Mouse (Mus musculus): Measurements from ENCODE around the gene Nsun2.
"Not testable (repeated sequence)": the region's sequence is repeated elsewhere in the genome, so short reads cannot be mapped to it uniquely, and the experiment has no call there.

Nsun2 gene

DNA sequence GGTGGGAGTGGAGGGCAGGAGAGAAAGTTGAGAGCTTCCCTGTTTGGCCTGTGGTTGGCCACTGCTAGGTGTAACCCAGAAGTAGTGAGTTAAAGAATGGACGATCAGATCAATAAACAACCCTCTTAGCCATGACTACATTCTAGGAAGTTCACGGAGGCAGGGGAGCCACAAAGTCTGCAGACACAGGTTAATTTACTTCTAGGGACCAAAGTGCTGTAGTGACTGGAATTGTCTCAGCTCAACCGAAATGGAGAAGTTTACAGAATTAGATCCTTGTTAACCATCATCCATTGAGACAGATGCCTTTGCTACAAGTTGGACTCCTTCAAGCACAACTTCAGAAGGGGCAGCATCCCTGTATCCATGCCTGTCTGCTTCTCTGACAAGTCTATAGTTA is 54.3 kb downstream of the Nsun2 start:
- no peak for DNase-seq (ENCODE audit: low read depth in 2 of 2, low spot score in 2 of 2)

- no peak for DNase-seq (ENCODE audit: low read depth in 2 of 2, low spot score in 2 of 2)
These were observed 54.7 kb downstream of the Nsun2 start for GRCm38 (mm10) chr13:69588263-69588662.

GRCm38 (mm10) chr13:69591338-69591737 is 57.8 kb downstream of the Nsun2 start:
- no peak for DNase-seq (ENCODE audit: low read depth in 2 of 2, low spot score in 2 of 2)

GRCm38 (mm10) chr13:69592226-69592625 is 58.7 kb downstream of the Nsun2 start:
- no peak for DNase-seq (ENCODE audit: low read depth in 2 of 2, low spot score in 2 of 2)

- DNase-seq (ENCODE audit: low read depth in 2 of 2, low spot score in 2 of 2) = no peak
These were observed 59.9 kb downstream of the Nsun2 start for GRCm38 (mm10) chr13:69593453-69593852.

GRCm38 (mm10) chr13:69594577-69595256 is 61.2 kb downstream of the Nsun2 start:
- no peak for DNase-seq (ENCODE audit: low read depth in 2 of 2, low spot score in 2 of 2)

DNA sequence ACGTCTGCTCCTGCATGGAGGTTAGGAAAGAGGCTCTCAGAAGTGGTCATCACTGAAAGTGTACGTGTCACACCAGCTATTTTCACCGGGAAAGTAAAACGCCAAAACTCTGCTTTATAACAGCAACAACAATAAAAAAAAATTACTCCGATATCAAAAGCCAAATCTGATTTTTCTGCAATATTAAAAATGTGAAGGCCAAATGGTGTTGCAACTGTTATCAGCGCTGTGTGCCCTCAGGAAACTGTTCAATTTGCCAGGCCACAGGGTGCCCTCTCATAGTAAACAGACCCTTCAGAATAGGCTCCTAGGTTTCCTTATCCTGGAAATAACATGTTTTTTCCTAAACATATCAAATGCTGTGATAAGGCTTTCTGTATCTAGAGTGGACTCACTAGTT is 62.4 kb downstream of the Nsun2 start:
- no peak for DNase-seq (ENCODE audit: low read depth in 2 of 2, low spot score in 2 of 2)

DNA sequence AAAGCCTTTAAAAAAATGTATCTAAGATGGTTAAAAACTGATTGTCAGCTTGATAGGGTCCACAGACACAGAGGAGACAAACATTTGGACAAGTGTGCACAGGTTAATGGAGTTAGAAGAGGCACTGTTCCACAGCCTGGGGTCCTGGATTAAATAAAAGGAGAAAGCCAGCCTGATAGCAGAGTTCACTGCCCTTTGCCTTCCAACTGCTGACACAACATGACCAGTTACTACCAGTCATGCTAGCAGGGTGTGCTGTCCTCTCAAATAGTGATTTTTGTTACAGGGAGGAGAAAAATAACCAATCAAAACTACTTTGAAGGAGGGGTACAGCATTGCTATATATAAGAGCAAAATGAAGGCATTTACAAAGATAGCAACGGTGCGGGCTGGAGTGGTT is 63.0 kb downstream of the Nsun2 start:
- DNase-seq (ENCODE audit: low read depth in 2 of 2, low spot score in 2 of 2) = no peak

DNA sequence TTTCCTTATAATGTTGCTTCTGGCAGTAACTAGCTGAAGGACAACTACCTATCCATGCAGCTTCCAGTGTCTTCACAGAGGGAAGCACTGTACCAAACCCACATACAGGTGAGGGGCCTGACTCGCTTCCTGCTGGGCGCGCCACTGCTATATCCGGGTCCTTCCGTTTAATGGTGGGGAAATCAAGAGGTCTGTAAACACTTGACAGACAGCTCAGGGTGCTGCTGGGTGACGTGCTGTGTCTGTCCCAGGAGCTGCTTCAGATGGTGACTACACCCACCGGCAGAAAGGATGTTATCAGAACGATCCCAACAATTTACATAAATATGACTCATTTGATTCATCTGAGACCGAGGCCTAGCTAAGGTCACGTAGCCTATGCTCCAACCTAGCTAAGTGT is 65.3 kb downstream of the Nsun2 start:
- DNase-seq (ENCODE audit: low read depth in 2 of 2, low spot score in 2 of 2) = no peak

GRCm38 (mm10) chr13:69600863-69601262 is 67.3 kb downstream of the Nsun2 start:
- DNase-seq (ENCODE audit: low read depth in 2 of 2, low spot score in 2 of 2) = not testable (repeated sequence)

DNA sequence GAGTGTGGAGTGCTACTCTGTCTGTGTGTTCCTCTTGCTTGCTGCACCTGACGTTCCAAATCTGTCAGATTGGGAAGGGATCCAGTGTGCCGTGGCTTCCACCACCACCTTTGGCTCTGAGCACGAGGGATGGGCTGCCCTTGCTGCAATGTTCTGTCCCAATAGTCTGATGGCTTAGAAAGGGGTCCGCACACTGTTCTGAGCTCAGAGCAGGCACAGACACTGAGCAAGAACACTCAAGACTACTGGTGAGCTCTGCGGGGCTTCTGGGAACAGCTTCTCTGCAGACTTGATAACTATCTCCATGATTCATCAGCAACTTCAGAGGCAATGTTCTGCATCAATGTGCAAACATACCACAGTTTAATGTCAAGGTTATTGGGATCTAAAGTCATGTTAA is 67.8 kb downstream of the Nsun2 start:
- DNase-seq (ENCODE audit: low read depth in 2 of 2, low spot score in 2 of 2) = no peak

- no peak for DNase-seq (ENCODE audit: low read depth in 2 of 2, low spot score in 2 of 2)
These were observed 71.1 kb downstream of the Nsun2 start for GRCm38 (mm10) chr13:69604670-69605069.

- DNase-seq (ENCODE audit: low read depth in 2 of 2, low spot score in 2 of 2) = no peak
These were observed 75.2 kb downstream of the Nsun2 start for GRCm38 (mm10) chr13:69608734-69609133.

- DNase-seq (ENCODE audit: low read depth in 2 of 2, low spot score in 2 of 2) = peak; percentile 16 to 26
These were observed 77.3 kb downstream of the Nsun2 start for GRCm38 (mm10) chr13:69610751-69611397.

DNA sequence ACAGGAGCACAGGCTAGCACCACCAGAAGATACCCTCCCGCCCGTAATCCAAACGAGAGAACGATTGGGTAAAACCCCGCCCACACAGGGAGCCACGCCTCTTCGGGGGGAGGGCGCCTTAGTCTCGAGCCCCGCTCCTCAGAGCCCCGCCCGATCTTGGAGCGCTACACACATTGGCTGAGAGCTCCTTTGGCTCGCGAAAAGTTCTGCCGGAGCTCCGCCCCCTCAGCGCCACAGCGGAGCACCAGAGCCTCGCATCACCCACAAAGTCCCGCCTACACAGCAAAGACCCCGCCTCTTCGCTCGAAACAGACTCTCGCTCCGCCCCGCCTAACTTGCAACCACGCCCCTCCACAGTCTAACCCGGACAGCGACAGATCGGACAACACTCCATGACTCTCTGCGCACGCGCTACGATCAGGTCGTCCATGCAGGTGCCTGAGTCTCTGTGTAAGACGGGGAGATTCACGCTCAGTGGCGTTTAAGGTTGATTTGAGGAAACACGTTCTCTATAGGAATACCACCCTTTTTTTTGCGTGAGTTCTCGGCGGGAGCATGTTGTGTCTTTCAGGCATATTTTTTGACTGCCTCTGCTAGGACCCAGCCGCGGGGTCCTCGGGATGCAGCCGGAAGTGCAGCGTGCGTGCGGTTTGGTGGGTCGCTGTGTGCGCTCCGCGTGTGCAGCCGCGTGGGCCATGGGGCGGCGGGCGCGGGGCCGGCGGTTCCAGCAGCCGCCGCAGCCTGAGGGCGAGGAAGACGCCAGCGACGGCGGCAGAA is 78.0 kb downstream of the Nsun2 start, which contains the start of gene Srd5a1:
TSS of gene Srd5a1 (minus strand) at position 45 of the 777 bp plus-strand sequence.
- peak; percentile 100 for DNase-seq (ENCODE audit: low read depth in 2 of 2, low spot score in 2 of 2)

- no peak for DNase-seq (ENCODE audit: low read depth in 2 of 2, low spot score in 2 of 2)
These were observed 78.6 kb downstream of the Nsun2 start for GRCm38 (mm10) chr13:69612175-69612544.

DNA sequence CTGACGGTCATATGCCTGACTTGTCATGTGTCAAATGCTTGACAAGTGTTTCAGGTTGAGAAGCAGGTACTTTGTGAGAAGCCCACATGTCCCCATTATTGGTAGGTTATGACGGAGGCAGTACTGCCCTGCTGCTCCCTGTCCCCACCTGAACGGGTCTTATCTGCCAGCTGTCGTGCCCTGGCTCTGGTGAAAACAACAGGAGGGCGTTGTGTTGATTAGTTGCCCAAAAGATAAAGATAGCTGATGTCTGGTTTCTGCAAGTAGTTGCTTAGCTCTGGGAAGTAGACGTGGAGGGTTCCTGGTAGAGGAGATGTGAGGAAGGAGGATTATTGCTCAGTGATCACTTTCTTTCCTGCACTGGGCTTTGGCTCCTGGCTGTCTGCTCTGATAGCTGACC is 83.2 kb downstream of the Nsun2 start:
- DNase-seq (ENCODE audit: low read depth in 2 of 2, low spot score in 2 of 2) = no peak

DNA sequence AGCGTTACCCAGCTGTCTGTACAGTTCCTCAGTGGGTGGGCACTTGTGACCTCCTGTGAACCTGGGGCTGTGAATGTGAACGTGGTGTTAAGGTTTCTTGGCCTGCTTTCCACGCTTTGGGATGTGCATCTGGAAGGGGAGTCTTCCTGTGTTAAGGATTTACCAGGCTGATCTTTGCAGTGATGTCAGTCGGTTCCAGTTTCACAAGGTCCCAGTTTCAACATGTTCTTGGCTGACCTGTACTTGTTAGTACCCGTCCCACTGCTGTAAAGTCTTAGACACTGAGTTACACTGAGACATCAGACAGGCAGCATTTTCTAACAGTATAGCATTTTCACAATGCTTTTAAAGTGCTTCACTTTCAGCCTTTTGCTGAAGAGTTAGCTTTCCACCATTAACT is 90.3 kb downstream of the Nsun2 start:
- no peak for DNase-seq (ENCODE audit: low read depth in 2 of 2, low spot score in 2 of 2)

DNA sequence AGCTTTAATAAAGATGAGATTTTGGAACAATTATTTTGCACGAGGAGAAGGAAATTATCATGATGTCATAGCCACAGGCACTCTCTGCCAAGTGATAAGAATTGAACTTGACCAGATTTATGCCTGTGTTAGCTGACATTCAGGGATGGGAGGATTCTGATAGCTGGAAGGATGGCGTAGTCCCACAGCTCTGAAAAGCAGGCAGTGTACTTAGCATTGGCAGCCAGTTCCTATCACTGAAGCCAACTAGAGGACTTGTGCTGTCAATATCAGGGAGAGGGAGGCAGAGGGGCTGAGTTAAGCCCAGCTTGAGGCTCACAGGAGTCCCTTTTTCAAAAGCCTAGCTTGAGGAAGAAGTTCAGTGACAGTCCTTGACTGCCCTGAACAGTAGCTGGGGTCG is 91.0 kb downstream of the Nsun2 start:
- DNase-seq (ENCODE audit: low read depth in 2 of 2, low spot score in 2 of 2) = no peak

GRCm38 (mm10) chr13:69627941-69628340 is 94.4 kb downstream of the Nsun2 start:
- no peak for DNase-seq (ENCODE audit: low read depth in 2 of 2, low spot score in 2 of 2)

DNA sequence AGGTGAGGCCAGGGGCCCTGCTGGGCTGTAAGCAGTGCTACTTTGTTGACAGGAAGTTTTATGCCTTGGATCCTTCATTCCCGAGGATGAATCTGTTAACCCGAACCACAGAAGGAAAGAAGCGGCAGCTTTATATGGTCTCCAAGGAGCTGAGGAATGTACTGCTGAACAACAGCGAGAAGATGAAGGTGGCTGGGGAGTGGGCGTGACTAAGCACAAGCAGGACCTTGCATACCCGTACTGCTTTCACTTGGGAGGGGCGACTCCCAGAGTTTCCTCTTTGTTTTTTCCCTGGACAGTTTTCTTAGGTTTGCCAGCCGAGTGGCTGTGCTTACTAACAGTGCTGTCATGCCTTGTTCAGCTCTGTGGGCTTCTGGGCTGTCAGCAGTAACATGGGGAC is 97.0 kb downstream of the Nsun2 start:
- DNase-seq (ENCODE audit: low read depth in 2 of 2, low spot score in 2 of 2) = no peak

- DNase-seq (ENCODE audit: low read depth in 2 of 2, low spot score in 2 of 2) = no peak
These were observed 97.6 kb downstream of the Nsun2 start for GRCm38 (mm10) chr13:69631111-69631510.
